Mouse (Mus musculus) heart, adult 2 months (tissue): ENCODE data around the gene Chst8.

Experiments used
- CTCF ChIP-seq: fragments of 200-600 bp; IDR thresholded peaks from 2 replicates; pipeline ENCODE4 v1.8.1; 2022; ENCODE audit warnings: antibody characterized with exemption, mild to moderate bottlenecking, moderate library complexity
- EP300 ChIP-seq: fragments of 200-500 bp; IDR thresholded peaks from 2 replicates; pipeline ENCODE4 v1.6.1; 2011; ENCODE audit warnings: low read depth, low read length, control low read depth; ENCODE audit not compliant: insufficient read depth
- POLR2A ChIP-seq: fragments of 200-500 bp; IDR thresholded peaks from 2 replicates; pipeline ENCODE4 v1.6.1; 2011; ENCODE audit warnings: mild to moderate bottlenecking, low read depth, low read length, control low read depth; ENCODE audit not compliant: insufficient read depth

DNA sequence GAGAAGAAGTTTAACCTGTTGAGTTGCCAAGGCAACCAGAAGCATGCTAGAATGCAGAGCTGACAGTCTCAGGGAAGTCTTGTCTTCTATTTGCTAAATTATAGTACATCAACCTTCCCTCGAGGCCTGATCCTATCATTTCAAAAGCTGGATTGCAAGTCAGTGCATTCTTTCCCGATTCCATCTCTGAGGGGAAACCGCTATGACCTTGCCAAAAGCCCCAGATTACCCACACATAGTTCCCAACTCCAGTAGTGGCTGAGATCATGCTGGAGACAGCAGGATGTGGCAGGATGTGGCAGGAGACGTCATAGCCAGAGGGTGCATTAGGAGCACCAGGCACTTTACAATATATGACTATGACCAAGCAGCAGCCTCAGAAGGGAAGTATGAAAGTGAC is 87.3 kb downstream of the Chst8 start:
- TF ChIP-seq CTCF = no peak
- no peak for TF ChIP-seq EP300
- no peak for TF ChIP-seq POLR2A
